Mouse (Mus musculus) hindbrain, embryonic 16.5 days (tissue): ENCODE data around the gene Krt20. TPM values are rescaled to one million over a fixed set of nuclear protein-coding genes. Genes with fewer than 3 reads are reported as not detected.

Experiments
- ATAC-seq: fragments of 200-750 bp; cut with Nextera tagmentation; 2 replicates; pipeline ENCODE4 v1.8.0; 2017; ENCODE audit warnings: moderate TSS enrichment, moderate library complexity
- H3K27ac ChIP-seq: fragments of 300-500 bp; sonication (generic); 2 replicates; pipeline ENCODE4 v1.5.1; 2014; ENCODE audit warnings: low read depth, mild to moderate bottlenecking, control low read depth, low read length, moderate library complexity
- H3K27me3 ChIP-seq: fragments of 300-500 bp; sonication (generic); replicated peaks from 2 replicates; pipeline ENCODE4 v1.6.1; 2014; ENCODE audit warnings: low read length; ENCODE audit not compliant: control insufficient read depth, insufficient read depth
- H3K36me3 ChIP-seq: fragments of 300-500 bp; sonication (generic); 2 replicates; pipeline ENCODE4 v1.6.1; 2014; ENCODE audit warnings: mild to moderate bottlenecking, low read length, moderate library complexity, mixed read lengths; ENCODE audit not compliant: control insufficient read depth, insufficient read depth
- H3K4me1 ChIP-seq: fragments of 300-500 bp; sonication (generic); 2 replicates; pipeline ENCODE4 v1.6.1; 2014; ENCODE audit warnings: low read depth, low read length; ENCODE audit not compliant: control insufficient read depth, insufficient read depth
- H3K4me2 ChIP-seq: fragments of 300-500 bp; sonication (generic); 2 replicates; pipeline ENCODE4 v1.6.1; 2014; ENCODE audit warnings: mild to moderate bottlenecking, low read length, control low read depth, moderate library complexity
- H3K4me3 ChIP-seq: fragments of 300-500 bp; sonication (generic); 2 replicates; pipeline ENCODE4 v1.5.1; 2014; ENCODE audit warnings: mild to moderate bottlenecking, low read length, control low read depth, moderate library complexity
- H3K9ac ChIP-seq: fragments of 300-500 bp; sonication (generic); 2 replicates; pipeline ENCODE4 v1.6.1; 2014; ENCODE audit warnings: low read depth, mild to moderate bottlenecking, control low read depth, low read length, moderate library complexity
- H3K9me3 ChIP-seq: fragments of 300-500 bp; sonication (generic); 2 replicates; pipeline ENCODE4 v1.6.1; 2014; ENCODE audit warnings: mild to moderate bottlenecking, low read length, moderate library complexity; ENCODE audit not compliant: control insufficient read depth
- WGBS: fragments of 180-500 bp; shearing (Covaris S2); extraction: QIAGEN DNeasy Blood & Tissue Kit; methylation state at CpG from one replicate; pipeline ENCODE4 v1.1.7; 2014; 5-methylcytosine and 5-hydroxymethylcytosine counted together
- polyA plus RNA-seq: library from polyadenylated mRNA; unstranded; fragments of >200 nt; fragmentation: Nextera tagmentation; extraction: Ambion mirVana; gene quantifications from 2 replicates; pipeline ENCODE4 v1.2.1, GENCODE M21; 2015

Gene Krt20
- polyA plus RNA-seq, 1 experiment from 2014 or later, result 0.10 TPM

GRCm38 (mm10) chr11:99420586-99420985, 17.4 kb downstream of the Krt20 start:
- ATAC-seq, result no peak
- Histone ChIP-seq H3K9me3 (no peaks in the 10 kb centered on the region), H3K4me2 (no peak overlapping the region), H3K4me3 (no peak overlapping the region), H3K27ac (no peak overlapping the region), H3K27me3 (0 out of 2 replicates have a peak, but pooled peaks cover 3% of the 10 kb centered on the region), H3K36me3 (no peaks in the 10 kb centered on the region), H3K4me1 (no peaks in the 10 kb centered on the region), H3K9ac (no peak overlapping the region)
- 68% methylated on average over 10 of the region's 10 CpGs for WGBS

GRCm38 (mm10) chr11:99417819-99418218, 20.1 kb downstream of the Krt20 start:
- Histone ChIP-seq H3K9ac (no peak overlapping the region), H3K9me3 (no peaks in the 10 kb centered on the region), H3K27ac (no peak overlapping the region), H3K36me3 (no peaks in the 10 kb centered on the region), H3K4me1 (no peaks in the 10 kb centered on the region), H3K4me2 (no peak overlapping the region), H3K4me3 (no peak overlapping the region), H3K27me3 (0 out of 2 replicates have a peak, but pooled peaks cover 3% of the 10 kb centered on the region)
- 68% methylated on average over 16 of the region's 16 CpGs for WGBS
- ATAC-seq, result no peak

- Histone ChIP-seq H3K27me3 (0 out of 2 replicates have a peak, but pooled peaks cover under 1% of the 10 kb centered on the region), H3K4me1 (no peaks in the 10 kb centered on the region), H3K9ac (no peak overlapping the region), H3K36me3 (no peaks in the 10 kb centered on the region), H3K9me3 (no peaks in the 10 kb centered on the region), H3K27ac (no peak overlapping the region), H3K4me2 (no peak overlapping the region), H3K4me3 (no peak overlapping the region)
- ATAC-seq, result no peak
- WGBS, result 78% methylated on average over 13 of the region's 13 CpGs
These were observed 21.0 kb downstream of the Krt20 start for GRCm38 (mm10) chr11:99416902-99417301.

- H3K9ac ChIP-seq, result no peak overlapping the region
- no peaks in the 10 kb centered on the region for H3K9me3 ChIP-seq
- H3K4me1 ChIP-seq, result no peaks in the 10 kb centered on the region
- 93% methylated on average over 13 of the region's 13 CpGs for WGBS
- no peak overlapping the region for H3K4me3 ChIP-seq
- H3K36me3 ChIP-seq, result no peaks in the 10 kb centered on the region
- no peaks in the 10 kb centered on the region for H3K27me3 ChIP-seq
- H3K27ac ChIP-seq, result no peak overlapping the region
- no peak overlapping the region for H3K4me2 ChIP-seq
- no peak for ATAC-seq
These were observed 23.3 kb downstream of the Krt20 start for GRCm38 (mm10) chr11:99414463-99415147.

GRCm38 (mm10) chr11:99413247-99413646, 24.7 kb downstream of the Krt20 start:
- Histone ChIP-seq H3K4me3 (no peak overlapping the region), H3K27ac (no peak overlapping the region), H3K9me3 (no peaks in the 10 kb centered on the region), H3K27me3 (no peaks in the 10 kb centered on the region), H3K4me1 (no peaks in the 10 kb centered on the region), H3K4me2 (no peak overlapping the region), H3K36me3 (no peaks in the 10 kb centered on the region), H3K9ac (no peak overlapping the region)
- no peak for ATAC-seq
- WGBS, result 20% methylated on average over 6 of the region's 6 CpGs

- no peak for ATAC-seq
- no peaks in the 10 kb centered on the region for H3K27me3 ChIP-seq
These were observed 31.8 kb downstream of the Krt20 start for GRCm38 (mm10) chr11:99406186-99406585.

GRCm38 (mm10) chr11:99399956-99400549, 37.9 kb downstream of the Krt20 start:
- Histone ChIP-seq H3K9me3 (no peaks in the 10 kb centered on the region), H3K4me1 (no peaks in the 10 kb centered on the region), H3K27ac (no peak overlapping the region), H3K4me2 (no peak overlapping the region), H3K4me3 (no peak overlapping the region), H3K36me3 (no peaks in the 10 kb centered on the region), H3K9ac (no peak overlapping the region), H3K27me3 (no peaks in the 10 kb centered on the region)
- ATAC-seq, result no peak
- 88% methylated on average over 13 of the region's 13 CpGs for WGBS

More at GRCm38 (mm10) chr11:99406186-99406585, 31.8 kb downstream of the Krt20 start:
- no peak overlapping the region for H3K9ac ChIP-seq
- H3K4me2 ChIP-seq, result no peak overlapping the region
- H3K27ac ChIP-seq, result no peak overlapping the region
- no peak overlapping the region for H3K4me3 ChIP-seq
- WGBS, result 79% methylated on average over 10 of the region's 10 CpGs
- H3K9me3 ChIP-seq, result no peaks in the 10 kb centered on the region
- H3K36me3 ChIP-seq, result no peaks in the 10 kb centered on the region
- H3K4me1 ChIP-seq, result no peaks in the 10 kb centered on the region

- H3K4me1 ChIP-seq, result no peaks in the 10 kb centered on the region
- no peaks in the 10 kb centered on the region for H3K27me3 ChIP-seq
- H3K9me3 ChIP-seq, result no peaks in the 10 kb centered on the region
- ATAC-seq, result no peak
- 68% methylated on average over 8 of the region's 8 CpGs for WGBS
- H3K4me2 ChIP-seq, result no peak overlapping the region
- no peak overlapping the region for H3K4me3 ChIP-seq
- no peak overlapping the region for H3K9ac ChIP-seq
- no peak overlapping the region for H3K27ac ChIP-seq
- no peaks in the 10 kb centered on the region for H3K36me3 ChIP-seq
These were observed 39.1 kb downstream of the Krt20 start for GRCm38 (mm10) chr11:99398832-99399231.

- 76% methylated on average over 3 of the region's 3 CpGs for WGBS
- H3K9ac ChIP-seq, result no peak overlapping the region
- H3K27me3 ChIP-seq, result no peaks in the 10 kb centered on the region
- no peak overlapping the region for H3K27ac ChIP-seq
- ATAC-seq, result no peak
- no peaks in the 10 kb centered on the region for H3K4me1 ChIP-seq
- H3K36me3 ChIP-seq, result no peaks in the 10 kb centered on the region
- H3K4me2 ChIP-seq, result no peak overlapping the region
- no peak overlapping the region for H3K4me3 ChIP-seq
- no peaks in the 10 kb centered on the region for H3K9me3 ChIP-seq
These were observed 39.9 kb downstream of the Krt20 start for GRCm38 (mm10) chr11:99398084-99398483.
